Mouse (Mus musculus): ENCODE data around the gene Rdx. TPM values are rescaled to one million over a fixed set of nuclear protein-coding genes. Genes with fewer than 3 reads are reported as not detected.

The Rdx gene
- 10 to 100 TPM; 50.8 to 54.1 TPM for total RNA-seq (2023)

GRCm38 (mm10) chr9:52047129-52047820 is at the start of gene Rdx:
Gene Rdx (plus strand): TSS chr9:52047173.

Other genes starting within 250 kb of the Rdx start
- gene Fdx1, start 83.6 kb upstream of the Rdx start, total RNA-seq (2023), result 1 to 10 TPM; 4.8 to 5.9 TPM
- 1 to 10 TPM; 4.9 to 6.2 TPM for gene Zc3h12c, start 121.4 kb downstream of the Rdx start, total RNA-seq (2023)

All from neutrophil, adult 59 days (primary cell).